In genomic region chr6:51168775-51169695, GRCm38 (mm10) we compare ENCODE assay signal across 8 mouse cellular contexts.
A peak's percentile ranks its signal among the peaks of the same experiment; 100 is the strongest.
DNase-seq lines count a peak whose midpoint lies in the region; ATAC-seq lines count a peak whose summit lies in the region.

No protein-coding gene starts in this region.

- no peaks in the 10 kb centered on the region for H3K36me3 ChIP-seq in heart, embryonic 15.5 days
- no peaks in the 10 kb centered on the region for H3K36me3 ChIP-seq in limb, embryonic 11.5 days (ENCODE audit: control insufficient read depth, insufficient read depth, low read length)
- H3K36me3 ChIP-seq in midbrain, embryonic 14.5 days (ENCODE audit: control insufficient read depth, insufficient read depth, low read length), result no peaks in the 10 kb centered on the region

- peak overlapping the region; percentile 66 for H3K4me2 ChIP-seq in heart, embryonic 15.5 days
- H3K4me2 ChIP-seq in limb, embryonic 11.5 days (ENCODE audit: low read depth, severe bottlenecking), result peak overlapping the region; percentile 73
- peak overlapping the region; percentile 59 for H3K4me2 ChIP-seq in midbrain, embryonic 14.5 days (ENCODE audit: low read length)

- intact Hi-C loops in heart, postnatal 25 days (cut with DNase I), result loop anchor here (2.0 to 5.0 kb wide), 6 partner anchors 42 to 490 kb away; no protein-coding TSS in a partner anchor

- peak; percentile 96 for DNase-seq in heart, adult 11 months
- no peak for DNase-seq in heart, postnatal 25 days (ENCODE audit: low spot score)
- DNase-seq in embryo, embryonic 11 days, result peak; percentile 84
- peak; percentile 70 for DNase-seq in limb, embryonic 11.5 days (ENCODE audit: low spot score)
- DNase-seq in midbrain, embryonic 14.5 days, result peak; percentile 63
- DNase-seq in cerebellum, adult 11 months, result no peak

- ATAC-seq in heart, embryonic 15.5 days (replicated peaks; ENCODE audit: insufficient number of reproducible peaks, insufficient read depth, low FRiP score, low read depth), result peak; percentile 23; the same call in 1 of the 2 replicates
- no peak for ATAC-seq in limb, embryonic 11.5 days (ENCODE audit: insufficient number of reproducible peaks, low FRiP score, low TSS enrichment, low read depth)
- 0 out of 2 replicates have a peak, but pooled peaks have one; percentile 29 for ATAC-seq in midbrain, embryonic 14.5 days (ENCODE audit: low FRiP score, low TSS enrichment)
- ATAC-seq in inflammation-experienced regulatory T-cells, adult 6 months, result no peak

- 12% methylated on average over 38 of the region's 38 CpGs for WGBS in heart, embryonic 15.5 days
- 2% methylated on average over 38 of the region's 38 CpGs for WGBS in limb, embryonic 11.5 days
- 7% methylated on average over 38 of the region's 38 CpGs for WGBS in midbrain, embryonic 14.5 days

- peak overlapping the region; percentile 48 for H3K4me3 ChIP-seq in heart, embryonic 15.5 days
- peak overlapping the region; percentile 25 for H3K4me3 ChIP-seq in limb, embryonic 11.5 days (ENCODE audit: low read depth, low read length)
- peak overlapping the region; percentile 22 for H3K4me3 ChIP-seq in midbrain, embryonic 14.5 days (replicated peaks; ENCODE audit: low read depth, low read length)

- H3K27me3 ChIP-seq in heart, embryonic 15.5 days, result peaks cover 4% of the 10 kb centered on the region; the same call in 1 of the 2 replicates
- H3K27me3 ChIP-seq in limb, embryonic 11.5 days (ENCODE audit: control insufficient read depth, insufficient read depth, low read length), result no peaks in the 10 kb centered on the region
- peaks cover 21% of the 10 kb centered on the region for H3K27me3 ChIP-seq in midbrain, embryonic 14.5 days (ENCODE audit: control insufficient read depth, insufficient read depth, low read length)

- H3K9ac ChIP-seq in heart, embryonic 15.5 days, result peak overlapping the region; percentile 57
- peak overlapping the region; percentile 80 for H3K9ac ChIP-seq in limb, embryonic 11.5 days (ENCODE audit: low read length)
- H3K9ac ChIP-seq in midbrain, embryonic 14.5 days (replicated peaks; ENCODE audit: low read length), result peak overlapping the region; percentile 50; the same call in 1 of the 2 replicates

- H3K27ac ChIP-seq in heart, embryonic 15.5 days, result peak overlapping the region; percentile 91
- H3K27ac ChIP-seq in limb, embryonic 11.5 days (replicated peaks; ENCODE audit: low read depth, low read length), result peak overlapping the region; percentile 85
- H3K27ac ChIP-seq in midbrain, embryonic 14.5 days (replicated peaks; ENCODE audit: low read depth, low read length), result peak overlapping the region; percentile 69

- peaks cover 26% of the 10 kb centered on the region for H3K4me1 ChIP-seq in heart, embryonic 15.5 days (replicated peaks)
- peaks cover 18% of the 10 kb centered on the region for H3K4me1 ChIP-seq in limb, embryonic 11.5 days (ENCODE audit: control insufficient read depth, insufficient read depth, low read length)
- peaks cover 10% of the 10 kb centered on the region for H3K4me1 ChIP-seq in midbrain, embryonic 14.5 days (ENCODE audit: control insufficient read depth, insufficient read depth, low read length)

- H3K9me3 ChIP-seq in heart, embryonic 15.5 days (replicated peaks), result no peaks in the 10 kb centered on the region
- H3K9me3 ChIP-seq in limb, embryonic 11.5 days (ENCODE audit: control insufficient read depth, low read length), result no peaks in the 10 kb centered on the region
- H3K9me3 ChIP-seq in midbrain, embryonic 14.5 days (ENCODE audit: control insufficient read depth, low read length), result no peaks in the 10 kb centered on the region

Comparison
In these comparisons a context has a peak if more than half of its experiments do, and no peak if none do; other contexts are left out.
1. DNase-seq: peak in heart, adult 11 months (single experiment), embryo, embryonic 11 days (single experiment), limb, embryonic 11.5 days (single experiment) and midbrain, embryonic 14.5 days (single experiment); none in heart, postnatal 25 days (single experiment) and cerebellum, adult 11 months (single experiment).
2. ATAC-seq: peak in heart, embryonic 15.5 days (single experiment) and midbrain, embryonic 14.5 days (single experiment); none in limb, embryonic 11.5 days (single experiment) and inflammation-experienced regulatory T-cells, adult 6 months (single experiment).
3. Peak in every context shown above with its lines, with median percentiles within 50 percentile points of each other: H3K27ac ChIP-seq, H3K4me2 ChIP-seq, H3K4me3 ChIP-seq and H3K9ac ChIP-seq.